ENCODE assay signal across 18 mouse cellular contexts in the genomic region with DNA sequence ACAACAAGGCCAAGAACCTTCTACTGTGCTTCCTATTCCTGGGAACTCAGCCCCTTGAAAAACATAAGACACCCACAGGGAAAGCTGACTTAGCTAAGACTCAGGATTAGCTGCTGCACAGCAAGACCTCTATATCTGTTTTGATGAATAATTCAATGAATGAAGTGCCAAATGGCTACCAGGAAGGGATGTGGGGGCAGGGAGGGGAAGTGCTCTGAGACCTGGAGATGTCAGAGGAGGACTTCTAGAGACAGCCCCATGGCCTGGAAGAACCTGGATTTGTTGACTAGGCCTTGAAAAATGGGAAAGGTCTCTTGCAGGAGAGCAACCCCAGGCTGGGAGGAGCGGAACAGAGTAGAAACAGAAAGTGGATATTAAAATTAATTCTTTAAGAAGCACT.
A peak's percentile ranks its signal among the peaks of the same experiment; 100 is the strongest.
DNase-seq lines count a peak whose midpoint lies in the region; ATAC-seq lines count a peak whose summit lies in the region.
"Had no signal": no experiment of that assay in that cellular context is flagged by ENCODE, and none has a peak within 500 bp of the region (broad histone marks: within the 10 kb centered on the region; RNA-seq: fewer than 3 reads in every experiment).

No protein-coding gene starts in this region.

- H3K27ac ChIP-seq in midbrain, embryonic 14.5 days (replicated peaks; ENCODE audit: low read depth, low read length): no peak overlapping the region
- H3K27ac ChIP-seq: stomach, postnatal 0 days had no signal

- no peak overlapping the region for H3K4me2 ChIP-seq in midbrain, embryonic 14.5 days (ENCODE audit: low read length)

- H3K27me3 ChIP-seq in midbrain, embryonic 14.5 days (ENCODE audit: control insufficient read depth, insufficient read depth, low read length): no peaks in the 10 kb centered on the region

- no peaks in the 10 kb centered on the region for H3K36me3 ChIP-seq in midbrain, embryonic 14.5 days (ENCODE audit: control insufficient read depth, insufficient read depth, low read length)

- peak; percentile 58; the same call in 1 of the 2 replicates for ATAC-seq in midbrain, embryonic 14.5 days (ENCODE audit: low FRiP score, low TSS enrichment)

- H3K4me1 ChIP-seq in midbrain, embryonic 14.5 days (ENCODE audit: control insufficient read depth, insufficient read depth, low read length): peaks cover 12% of the 10 kb centered on the region; the same call in 1 of the 2 replicates

- H3K9me3 ChIP-seq in midbrain, embryonic 14.5 days (ENCODE audit: control insufficient read depth, low read length): no peaks in the 10 kb centered on the region

- DNase-seq in cerebellum, postnatal 14 days: peak; percentile 12 to 35
- DNase-seq in cerebellum, postnatal 4 days (ENCODE audit: low spot score in 2 of 2): no peak
- peak; percentile 29 for DNase-seq in left cerebral cortex, postnatal 4 days
- DNase-seq in left cerebral cortex, postnatal 36 days (ENCODE audit: low spot score in 2 of 2): no peak
- peak; percentile 64 for DNase-seq in midbrain, embryonic 14.5 days
- no peak for DNase-seq in right cerebral cortex, postnatal 25 days
- no peak for DNase-seq in thymus, postnatal 10 days (ENCODE audit: low spot score in 2 of 2)
- no peak for DNase-seq in gastrocnemius, postnatal 25 days
- DNase-seq: adrenal gland, adult 8-10 months; cerebellum, adult 18-20 months; gastrocnemius, postnatal 10 days; kidney, adult 8-10 months; kidney, postnatal 36 days; lung, adult 18-20 months; lung, postnatal 36 days; right cerebral cortex, postnatal 14 days; thymus, postnatal 25 days had no signal

- WGBS in midbrain, embryonic 14.5 days: 58% methylated on average over 1 of the region's 1 CpGs

- no peak overlapping the region for H3K9ac ChIP-seq in midbrain, embryonic 14.5 days (replicated peaks; ENCODE audit: low read length)

- H3K4me3 ChIP-seq in midbrain, embryonic 14.5 days (replicated peaks; ENCODE audit: low read depth, low read length): no peak overlapping the region

- intact Hi-C loops in left cerebral cortex, postnatal 4 days (cut with DNase I): no loop called here
- intact Hi-C loops in left cerebral cortex, postnatal 36 days (cut with DNase I): no loop called here

Comparison
In these comparisons a context has a peak if more than half of its experiments do, and no peak if none do; other contexts are left out.
1. DNase-seq: peak in cerebellum, postnatal 14 days (2 of 2), left cerebral cortex, postnatal 4 days (single experiment) and midbrain, embryonic 14.5 days (single experiment); none in cerebellum, postnatal 4 days (0 of 2), left cerebral cortex, postnatal 36 days (0 of 2), right cerebral cortex, postnatal 25 days (single experiment), thymus, postnatal 10 days (0 of 2) and gastrocnemius, postnatal 25 days (single experiment).